Comparison of ENCODE assay signal across 7 mouse cellular contexts in genomic region chr10:62500088-62500915, GRCm38 (mm10). TPM values are rescaled to one million over a fixed set of nuclear protein-coding genes. Genes with fewer than 3 reads are reported as not detected.
A peak's percentile ranks its signal among the peaks of the same experiment; 100 is the strongest.
DNase-seq lines count a peak whose midpoint lies in the region.

No protein-coding gene starts in this region.

- H3K4me1 ChIP-seq in midbrain, embryonic 10.5 days, result peaks cover 2% of the 10 kb centered on the region; the same call in 1 of the 2 replicates

- WGBS in midbrain, embryonic 10.5 days, result 25% methylated on average over 15 of the region's 15 CpGs

- no peaks in the 10 kb centered on the region for H3K36me3 ChIP-seq in midbrain, embryonic 10.5 days

- no peak overlapping the region for H3K27ac ChIP-seq in midbrain, embryonic 10.5 days (replicated peaks)

- no peaks in the 10 kb centered on the region for H3K9me3 ChIP-seq in midbrain, embryonic 10.5 days (replicated peaks)

- peak; percentile 80 for DNase-seq in R1 (ENCODE audit: low read depth, low spot score)
- DNase-seq in cerebellum, adult 18-20 months, result peak; percentile 49 to 70
- DNase-seq in frontal cortex, adult 2 months (ENCODE audit: extremely low spot score in 1 of 2, low spot score in 1 of 2), result peak; percentile 20 to 81
- DNase-seq in induced T-regulatory cell, adult 2 months (ENCODE audit: low read depth), result peak; percentile 94
- peak; percentile 36 to 51 for DNase-seq in left cerebral cortex, postnatal 36 days (ENCODE audit: low spot score in 2 of 2)
- peak; percentile 59 for DNase-seq in midbrain, embryonic 10.5 days (ENCODE audit: low spot score)
- DNase-seq in right cerebral cortex, postnatal 25 days, result peak; percentile 44

- no peaks in the 10 kb centered on the region for H3K27me3 ChIP-seq in midbrain, embryonic 10.5 days (ENCODE audit: low read depth, poor library complexity, severe bottlenecking)

- H3K4me3 ChIP-seq in midbrain, embryonic 10.5 days, result no peak overlapping the region

- intact Hi-C loops in left cerebral cortex, postnatal 36 days (cut with DNase I), result loop anchor here (2.0 kb wide), 1 partner anchor 50 kb away; no protein-coding TSS in a partner anchor

RNA-seq across cellular contexts. Expression of gene Vps26a, which starts 13.7 kb away (rescaled TPM):
- polyA plus RNA-seq in frontal cortex, adult 2 months (2012; rRNA removed), result 37.0 and 41.5 TPM in 2 replicates
- 10 to 100 TPM; 45.8 to 53.8 TPM for total RNA-seq in left cerebral cortex, postnatal 36 days (2021)
- 91.9 and 94.1 TPM in 2 replicates for polyA plus RNA-seq in midbrain, embryonic 10.5 days (2016; fragmentation: Nextera tagmentation; extraction: Ambion mirVana)

RNA-seq across cellular contexts. Expression of gene Srgn, which starts 26.9 kb away (rescaled TPM):
- polyA plus RNA-seq in frontal cortex, adult 2 months (2012; rRNA removed), result 15.3 and 18.9 TPM in 2 replicates
- total RNA-seq in left cerebral cortex, postnatal 36 days (2021), result 1 to 10 TPM; 7.7 to 8.9 TPM
- 2.9 and 3.9 TPM in 2 replicates for polyA plus RNA-seq in midbrain, embryonic 10.5 days (2016; fragmentation: Nextera tagmentation; extraction: Ambion mirVana)

RNA-seq across cellular contexts. Expression of gene Supv3l1, which starts 50.8 kb away (rescaled TPM):
- polyA plus RNA-seq in frontal cortex, adult 2 months (2012; rRNA removed), result 30.0 and 33.8 TPM in 2 replicates
- total RNA-seq in left cerebral cortex, postnatal 36 days (2021), result 10 to 100 TPM; 20.1 to 28.0 TPM
- 30.9 and 32.3 TPM in 2 replicates for polyA plus RNA-seq in midbrain, embryonic 10.5 days (2016; fragmentation: Nextera tagmentation; extraction: Ambion mirVana)

RNA-seq across cellular contexts. Expression of gene 4930507D05Rik, which starts 51.0 kb away (rescaled TPM):
- 0.95 and 1.1 TPM in 2 replicates for polyA plus RNA-seq in frontal cortex, adult 2 months (2012; rRNA removed)
- 1 to 10 TPM; 1.7 to 2.0 TPM for total RNA-seq in left cerebral cortex, postnatal 36 days (2021)
- 0.66 and 1.0 TPM in 2 replicates for polyA plus RNA-seq in midbrain, embryonic 10.5 days (2016; fragmentation: Nextera tagmentation; extraction: Ambion mirVana)

Comparison
In these comparisons a context has a peak if more than half of its experiments do, and no peak if none do; other contexts are left out.
1. DNase-seq: peak in every context shown above with its lines; median percentile 94 in induced T-regulatory cell, adult 2 months; 80 in R1; 60 in cerebellum, adult 18-20 months; 59 in midbrain, embryonic 10.5 days; 50 in frontal cortex, adult 2 months; 44 in right cerebral cortex, postnatal 25 days; 44 in left cerebral cortex, postnatal 36 days.